Mouse (Mus musculus) ES-Bruce4 (cell line): ENCODE measurements at regions not wholly inside any gene's neighbourhood (a gene's known extent, or its start where the extent isn't known, plus 50 kb on each side); places are given as distances from the start of the nearest gene placed in this dataset.

Source experiments
- H3K27ac ChIP-seq: 2 replicates; pipeline ENCODE4 v1.5.1; 2012; ENCODE audit warnings: low read length, inconsistent platforms; ENCODE audit not compliant: insufficient read depth
- H3K27me3 ChIP-seq: 2 replicates; pipeline ENCODE4 v1.6.1; 2012; ENCODE audit warnings: mild to moderate bottlenecking, low read length, inconsistent platforms; ENCODE audit not compliant: control insufficient read depth, poor library complexity, insufficient read depth, severe bottlenecking
- H3K36me3 ChIP-seq: 2 replicates; pipeline ENCODE4 v1.6.1; 2012; ENCODE audit warnings: inconsistent platforms, mild to moderate bottlenecking, low read length, moderate library complexity; ENCODE audit not compliant: control insufficient read depth, poor library complexity, insufficient read depth, severe bottlenecking
- H3K4me1 ChIP-seq: one replicate; pipeline ENCODE4 v1.8.1; 2011; ENCODE audit warnings: low read length; ENCODE audit not compliant: control insufficient read depth, insufficient read depth
- H3K4me3 ChIP-seq: 2 replicates; pipeline ENCODE4 v1.5.1; 2011; ENCODE audit warnings: low read depth, mild to moderate bottlenecking, low read length
- H3K9ac ChIP-seq: 2 replicates; pipeline ENCODE4 v1.6.1; 2012; ENCODE audit warnings: low read depth, mild to moderate bottlenecking, inconsistent platforms; ENCODE audit not compliant: poor library complexity, severe bottlenecking
- H3K9me3 ChIP-seq: replicated peaks from 2 replicates; pipeline ENCODE4 v1.6.1; 2012; ENCODE audit warnings: mild to moderate bottlenecking, low read length, inconsistent platforms; ENCODE audit not compliant: control insufficient read depth, poor library complexity, insufficient read depth, severe bottlenecking
- CTCF ChIP-seq: IDR thresholded peaks from one replicate; pipeline ENCODE4 v1.8.1; 2011; ENCODE audit warnings: low read depth, low read length
- EP300 ChIP-seq: IDR thresholded peaks from 2 replicates; pipeline ENCODE4 v1.6.1; 2011; ENCODE audit warnings: low read depth, low read length; ENCODE audit not compliant: insufficient read depth
- POLR2A ChIP-seq: IDR thresholded peaks from one replicate; pipeline ENCODE4 v1.8.1; 2011; ENCODE audit warnings: low read length; ENCODE audit not compliant: insufficient read depth

- H3K27ac ChIP-seq: no peak overlapping the region
- H3K36me3 ChIP-seq: no peaks in the 10 kb centered on the region
- no peaks in the 10 kb centered on the region for H3K27me3 ChIP-seq
- TF ChIP-seq EP300: no peak
- no peak for TF ChIP-seq POLR2A
- no peak for TF ChIP-seq CTCF
- no peak overlapping the region for H3K9ac ChIP-seq
- no peaks in the 10 kb centered on the region for H3K4me1 ChIP-seq
- H3K4me3 ChIP-seq: no peak overlapping the region
- H3K9me3 ChIP-seq: no peaks in the 10 kb centered on the region
Observed at GRCm38 (mm10) chr2:147989616-147990015, 57.2 kb downstream of the Foxa2 start.

DNA sequence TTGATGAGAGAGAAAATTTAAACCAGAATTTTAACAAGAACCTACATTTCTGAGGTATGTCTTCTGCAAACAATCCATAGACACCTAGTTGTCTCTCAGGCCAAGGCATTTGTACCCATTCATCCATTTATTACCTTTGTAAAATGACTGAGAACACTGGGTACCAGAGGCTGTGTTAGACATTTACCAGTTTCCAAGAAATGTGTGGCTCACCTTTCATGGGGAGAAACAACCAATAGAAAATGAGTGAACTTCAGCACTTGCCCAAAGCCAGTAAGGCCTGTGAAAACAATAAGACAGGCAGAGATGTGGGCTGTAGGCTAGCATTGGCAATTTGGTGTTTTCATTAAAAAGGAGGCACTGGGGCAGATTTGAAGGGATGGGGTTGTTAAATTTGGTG, 58.2 kb downstream of the Foxa2 start:
- TF ChIP-seq POLR2A: no peak
- Histone ChIP-seq H3K9me3 (no peaks in the 10 kb centered on the region), H3K36me3 (no peaks in the 10 kb centered on the region), H3K4me1 (no peaks in the 10 kb centered on the region), H3K27me3 (no peaks in the 10 kb centered on the region), H3K4me3 (no peak overlapping the region), H3K27ac (no peak overlapping the region), H3K9ac (no peak overlapping the region)

GRCm38 (mm10) chr2:147985261-147985575, 61.6 kb downstream of the Foxa2 start:
- Histone ChIP-seq H3K36me3 (no peaks in the 10 kb centered on the region), H3K9me3 (no peaks in the 10 kb centered on the region), H3K4me3 (no peak overlapping the region), H3K27me3 (no peaks in the 10 kb centered on the region), H3K4me1 (no peaks in the 10 kb centered on the region), H3K9ac (no peak overlapping the region), H3K27ac (no peak overlapping the region)
- TF ChIP-seq EP300: no peak
- no peak for TF ChIP-seq CTCF
- TF ChIP-seq POLR2A: no peak

DNA sequence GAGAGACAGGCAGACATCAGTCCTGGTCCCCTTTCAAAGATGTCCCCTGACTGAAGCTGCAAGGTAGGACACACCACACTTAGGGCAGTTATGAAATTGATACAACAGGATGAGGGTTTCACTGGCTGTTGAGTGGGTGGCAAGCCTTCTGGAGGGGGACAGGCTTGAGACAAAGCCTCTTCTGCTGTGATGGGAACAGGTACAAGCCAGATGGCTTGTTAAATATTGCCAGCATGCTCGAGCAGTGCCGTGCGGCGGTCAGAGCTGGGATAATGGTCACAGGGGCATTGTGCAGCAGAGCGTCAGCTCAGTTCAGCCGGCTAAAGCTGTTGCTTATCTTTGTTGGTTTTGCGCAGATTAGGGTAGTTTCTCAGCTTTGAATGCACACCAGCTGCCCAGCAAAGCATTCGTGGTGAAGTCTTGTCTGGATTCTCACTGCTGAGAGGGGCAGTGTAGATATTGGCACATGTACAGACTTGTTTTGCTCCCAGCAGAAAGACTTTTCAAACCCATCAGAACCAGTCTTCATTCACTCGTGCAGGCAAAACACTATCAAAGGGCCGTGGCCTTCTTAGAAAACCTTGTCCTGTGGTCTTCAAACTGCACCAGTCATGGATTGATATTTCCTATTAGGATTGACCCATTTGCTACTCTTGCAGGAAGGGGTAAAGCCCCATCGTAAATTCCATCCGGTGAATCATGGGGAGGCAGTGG, 62.1 kb downstream of the Foxa2 start:
- no peaks in the 10 kb centered on the region for H3K27me3 ChIP-seq
- no peak overlapping the region for H3K4me3 ChIP-seq
- H3K9ac ChIP-seq: no peak overlapping the region
- no peak overlapping the region for H3K27ac ChIP-seq
- no peaks in the 10 kb centered on the region for H3K36me3 ChIP-seq
- H3K4me1 ChIP-seq: no peaks in the 10 kb centered on the region
- TF ChIP-seq POLR2A (no peak), CTCF (no peak), EP300 (no peak)
- no peaks in the 10 kb centered on the region for H3K9me3 ChIP-seq

DNA sequence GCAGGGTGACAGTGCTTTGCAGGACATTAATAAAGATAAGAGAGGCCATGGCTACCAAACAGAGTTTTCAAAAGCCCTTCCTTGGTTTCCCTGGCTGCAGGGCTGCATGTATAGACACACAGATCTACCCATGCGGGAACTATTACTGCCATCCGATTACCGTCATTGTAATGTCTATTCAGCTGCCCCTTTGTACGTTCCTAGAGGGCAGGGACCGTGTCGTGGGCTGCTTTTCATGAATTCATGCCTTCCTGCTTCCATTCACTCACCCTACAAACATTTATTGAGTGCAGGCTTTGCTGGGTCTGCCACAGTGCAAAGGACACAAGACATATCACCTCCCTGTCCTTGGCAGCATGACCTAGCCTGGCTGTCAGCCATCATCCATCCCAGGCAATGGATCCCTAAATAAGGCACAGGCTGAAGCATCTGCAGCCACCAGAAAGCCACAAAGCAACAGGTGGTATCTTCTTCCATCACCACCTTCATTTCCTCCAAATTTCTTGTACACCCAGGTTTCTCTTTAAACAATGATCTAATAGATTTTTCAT, 65.8 kb downstream of the Foxa2 start:
- Histone ChIP-seq H3K9me3 (no peaks in the 10 kb centered on the region), H3K4me1 (no peaks in the 10 kb centered on the region), H3K4me3 (no peak overlapping the region), H3K27ac (no peak overlapping the region), H3K36me3 (no peaks in the 10 kb centered on the region), H3K9ac (no peak overlapping the region), H3K27me3 (no peaks in the 10 kb centered on the region)
- TF ChIP-seq CTCF: no peak
- TF ChIP-seq POLR2A: no peak
- TF ChIP-seq EP300: no peak

DNA sequence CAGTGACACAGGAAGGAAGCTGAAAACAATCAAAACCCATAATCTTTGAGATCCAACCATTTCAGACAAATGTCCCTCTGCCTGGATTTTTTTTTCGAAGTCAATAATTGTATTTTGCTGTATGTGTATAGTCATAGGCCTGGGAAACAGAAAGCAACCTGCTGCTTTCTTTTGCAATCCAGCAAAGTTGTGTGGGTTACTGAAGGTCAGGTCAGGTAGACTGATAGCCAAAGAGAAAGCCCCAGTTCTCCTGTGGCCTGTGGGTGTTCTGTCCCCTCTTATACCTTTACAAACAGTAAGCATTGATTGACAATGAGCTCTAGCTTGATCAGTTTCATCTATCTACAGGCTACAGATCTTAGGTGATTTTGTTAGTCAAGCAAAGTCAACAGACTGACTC, 66.4 kb downstream of the Foxa2 start:
- Histone ChIP-seq H3K27ac (no peak overlapping the region), H3K27me3 (no peaks in the 10 kb centered on the region), H3K4me1 (no peaks in the 10 kb centered on the region), H3K4me3 (no peak overlapping the region), H3K9me3 (no peaks in the 10 kb centered on the region), H3K9ac (no peak overlapping the region), H3K36me3 (no peaks in the 10 kb centered on the region)
- TF ChIP-seq EP300: no peak
- no peak for TF ChIP-seq CTCF
- no peak for TF ChIP-seq POLR2A
